Mouse (Mus musculus) embryo, embryonic 10.5 days (tissue): ENCODE results near the gene Ahdc1.

Source experiments
- DNase-seq: peaks from one replicate; pipeline ENCODE4 v3.0.0-alpha.2; 2015; ENCODE audit warnings: low spot score

The Ahdc1 gene

DNA sequence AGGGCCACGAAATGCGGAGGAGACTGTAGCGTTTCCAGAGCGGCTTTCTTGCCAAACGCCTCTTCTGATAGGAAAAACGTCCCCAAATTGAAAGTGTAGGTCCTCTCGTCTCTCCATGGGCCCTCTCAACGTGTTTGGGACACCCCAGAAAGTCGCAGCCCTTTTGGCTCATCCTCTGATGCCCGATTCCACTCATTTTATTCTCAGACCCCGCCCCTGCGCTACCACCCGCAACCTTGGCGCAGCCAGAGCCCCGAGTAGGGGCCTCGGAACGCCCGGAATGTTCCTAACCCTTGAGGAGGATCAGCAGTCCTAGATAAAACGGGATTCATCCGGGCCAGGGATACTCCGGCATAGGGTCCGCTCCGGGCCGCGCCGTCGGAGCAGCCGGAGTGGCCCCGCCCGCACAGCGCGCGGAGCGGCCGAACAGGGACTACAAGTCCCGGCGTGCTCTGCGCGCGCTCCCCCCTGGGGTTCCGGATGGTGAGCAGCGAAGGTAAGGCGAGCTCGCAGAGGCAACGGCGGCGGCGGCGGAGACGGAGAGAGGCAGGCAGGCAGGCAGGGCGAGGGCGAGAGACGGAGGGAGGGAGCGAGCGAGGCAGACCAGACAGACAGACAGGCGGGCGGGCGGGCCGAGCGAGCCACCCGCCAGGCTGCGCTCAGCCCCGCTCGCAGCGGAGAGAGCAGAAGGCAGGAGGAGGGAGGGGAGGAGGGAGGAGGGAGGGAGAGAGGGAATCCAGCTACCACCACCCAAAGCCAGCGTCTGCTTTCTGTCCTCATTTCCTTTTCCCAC lies at the start of gene Ahdc1:
Ahdc1 (plus strand) TSS at position 233 of the 793 bp plus-strand sequence.
- peak; percentile 93 for DNase-seq

DNA sequence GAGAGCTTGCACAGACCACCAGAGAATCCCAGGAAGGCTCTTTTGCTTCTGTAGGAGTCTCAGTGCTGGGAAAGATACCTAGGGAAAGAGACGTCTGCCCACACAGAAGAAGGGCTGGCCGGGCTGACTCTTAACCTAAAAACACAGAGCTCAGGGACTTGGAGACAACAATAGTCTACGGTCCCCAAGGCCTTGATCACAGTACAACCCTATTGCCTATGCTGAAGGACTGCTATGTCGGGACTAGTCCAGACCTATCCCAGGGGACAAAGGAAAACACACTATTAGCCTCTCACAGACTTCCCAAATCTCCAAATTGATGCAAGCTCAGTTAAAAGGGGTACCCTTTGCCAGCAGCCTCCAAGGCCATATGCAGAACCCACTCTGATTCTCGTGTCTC lies 49.2 kb upstream of the Ahdc1 start:
- no peak for DNase-seq

DNA sequence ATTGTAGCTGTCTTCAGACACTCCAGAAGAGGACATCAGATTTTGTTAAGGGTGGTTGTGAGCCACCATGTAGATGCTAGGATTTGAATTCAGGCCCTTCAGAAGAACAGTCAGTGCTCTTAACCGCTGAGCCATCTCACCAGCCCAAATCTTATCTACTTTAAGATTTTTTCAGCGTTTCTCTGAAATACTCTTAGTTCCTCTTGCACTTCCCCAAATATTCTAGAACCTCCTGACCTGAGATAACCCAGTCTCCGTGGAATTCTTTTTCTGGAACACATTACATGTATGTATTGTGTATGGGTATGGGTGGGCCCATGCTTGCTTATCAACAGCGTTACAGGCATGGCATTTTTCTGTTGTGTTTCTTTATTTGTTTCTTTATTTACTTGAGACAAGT lies 48.4 kb upstream of the Ahdc1 start:
- no peak for DNase-seq

DNA sequence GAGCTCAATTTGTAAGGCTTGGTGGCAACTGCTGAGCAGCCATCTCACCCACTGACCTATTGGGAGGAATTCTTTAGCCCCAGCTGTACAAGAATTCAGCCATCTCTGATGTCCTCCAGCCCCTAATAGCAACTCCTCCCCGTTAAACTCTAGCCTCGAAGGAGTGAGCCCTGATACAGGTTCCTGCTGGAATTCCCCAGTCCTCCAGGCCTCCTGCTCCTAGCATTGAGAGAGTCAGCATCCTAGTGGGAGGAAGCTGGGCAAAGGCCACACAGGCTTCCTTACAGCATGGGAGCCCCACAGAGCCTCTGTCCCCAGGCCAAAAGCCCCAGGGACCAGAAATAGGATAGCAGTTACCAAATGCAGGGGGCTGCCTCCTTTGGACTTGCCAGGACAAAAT lies 47.6 kb upstream of the Ahdc1 start:
- no peak for DNase-seq

DNA sequence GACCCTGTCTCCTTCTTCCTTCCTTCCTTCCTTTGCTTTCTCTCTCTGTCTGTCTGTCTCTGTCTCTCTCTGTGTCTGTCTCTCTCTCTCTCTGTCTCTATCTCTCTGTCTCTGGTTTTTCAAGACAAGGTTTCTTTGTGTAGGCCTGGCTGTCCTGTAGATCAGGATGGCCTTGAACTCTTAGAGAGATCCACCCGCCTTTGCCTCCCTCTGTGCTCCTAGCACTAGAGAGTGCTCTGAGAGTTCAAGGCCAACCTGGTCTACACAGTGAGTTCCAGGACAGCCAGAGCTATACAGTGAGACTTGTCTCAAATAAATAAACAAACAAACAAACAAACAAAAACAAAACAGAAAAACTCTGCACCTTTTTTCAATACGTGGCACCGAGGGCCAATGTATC lies 47.0 kb upstream of the Ahdc1 start:
- DNase-seq, result no peak

DNA sequence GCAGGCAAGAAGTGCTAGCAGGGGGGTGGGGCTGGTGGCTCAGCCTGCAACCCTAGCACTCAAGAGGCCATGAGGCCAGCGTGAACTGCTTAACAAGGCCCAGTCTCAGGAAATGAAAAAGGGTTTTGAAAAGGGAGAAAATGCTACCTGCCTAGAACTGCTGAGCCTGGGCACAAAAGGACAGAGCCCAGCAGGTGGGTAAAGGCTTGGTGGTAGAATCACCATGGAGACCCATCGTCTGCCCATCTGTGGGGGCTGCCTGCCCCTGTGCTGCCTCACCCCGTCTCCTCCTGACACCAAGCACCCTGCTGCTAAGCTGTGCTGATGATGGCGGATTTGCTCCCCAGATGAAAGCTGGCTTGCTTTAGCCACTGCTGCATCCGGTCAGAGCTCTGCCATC lies 46.6 kb upstream of the Ahdc1 start:
- no peak for DNase-seq

DNA sequence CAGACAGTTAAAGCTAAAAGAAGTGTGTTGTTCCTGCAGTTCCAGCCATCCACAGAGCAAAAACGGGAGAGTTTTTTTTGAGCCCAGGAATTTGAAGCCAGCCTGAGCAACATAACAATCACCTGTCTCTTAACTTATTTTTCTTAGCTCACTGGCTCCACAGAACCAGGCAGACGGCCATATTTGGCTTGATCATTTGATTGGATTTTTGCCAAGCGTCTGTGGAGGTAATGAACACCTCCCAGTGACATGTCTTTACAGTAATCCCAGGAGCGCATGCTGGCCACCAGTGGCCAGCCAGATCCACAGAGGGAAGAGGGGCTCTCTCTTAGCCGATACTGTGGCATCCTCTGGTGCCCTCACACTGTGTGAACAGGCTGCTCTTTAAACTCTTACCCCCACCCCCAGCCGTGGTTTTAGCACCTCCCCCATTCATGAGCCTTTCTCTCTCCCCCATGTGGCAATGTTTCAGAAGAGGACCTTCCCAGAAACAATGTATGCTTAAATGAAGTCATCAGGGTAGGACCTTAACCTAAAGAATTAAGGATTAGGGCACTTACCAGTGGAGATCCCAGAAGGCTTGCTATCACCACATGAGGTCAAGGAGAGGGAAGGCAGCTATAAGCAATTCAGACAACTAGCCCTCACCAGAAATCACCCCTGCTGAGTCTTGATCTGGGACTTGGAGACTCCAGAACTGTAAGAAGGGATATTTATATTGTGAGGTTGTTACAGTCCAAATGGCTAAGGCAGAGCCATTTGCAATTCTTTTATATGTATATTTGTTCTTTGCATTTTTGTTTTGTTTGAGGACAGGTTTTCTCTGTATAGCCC lies 42.7 kb upstream of the Ahdc1 start:
- DNase-seq, result no peak

DNA sequence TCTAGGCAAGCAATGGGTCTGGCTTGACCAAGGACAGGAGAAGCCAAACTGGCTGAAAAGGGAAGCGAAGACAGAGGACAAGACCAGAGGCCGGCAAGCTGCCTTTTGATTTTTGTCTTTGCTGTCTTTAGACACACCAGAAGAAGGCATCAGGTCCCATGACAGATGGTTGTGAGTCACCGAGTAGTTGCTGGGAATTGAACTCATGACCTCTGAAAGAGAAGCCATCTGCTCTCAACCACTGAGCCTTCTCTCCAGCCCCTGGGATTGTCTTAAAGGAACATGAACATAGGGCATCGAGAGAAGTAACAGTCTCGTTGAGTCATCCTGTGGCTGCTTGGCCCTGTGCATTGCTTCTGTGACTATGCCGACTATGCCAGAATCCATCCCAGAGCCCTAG lies 39.5 kb upstream of the Ahdc1 start:
- DNase-seq, result no peak

DNA sequence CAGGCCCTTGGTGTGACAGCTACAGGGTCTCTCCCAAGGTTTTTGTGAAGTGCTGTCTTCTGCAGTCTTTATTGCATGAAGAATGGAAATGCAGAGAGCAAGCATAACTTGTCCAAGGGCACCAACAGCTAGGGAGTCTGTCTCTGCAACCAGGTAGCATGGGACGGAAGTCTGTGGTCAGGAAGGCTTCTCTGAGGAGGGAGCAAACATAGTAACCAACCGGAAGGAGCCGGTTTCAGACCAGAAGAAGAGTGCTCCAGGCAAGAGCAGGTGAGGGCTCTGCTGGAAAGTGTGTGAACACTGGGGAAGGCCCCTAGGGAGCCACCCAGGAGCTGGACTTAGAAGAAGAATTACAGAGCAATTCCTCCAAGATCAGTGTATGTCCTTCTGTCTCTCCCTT lies 39.0 kb upstream of the Ahdc1 start:
- DNase-seq, result no peak

DNA sequence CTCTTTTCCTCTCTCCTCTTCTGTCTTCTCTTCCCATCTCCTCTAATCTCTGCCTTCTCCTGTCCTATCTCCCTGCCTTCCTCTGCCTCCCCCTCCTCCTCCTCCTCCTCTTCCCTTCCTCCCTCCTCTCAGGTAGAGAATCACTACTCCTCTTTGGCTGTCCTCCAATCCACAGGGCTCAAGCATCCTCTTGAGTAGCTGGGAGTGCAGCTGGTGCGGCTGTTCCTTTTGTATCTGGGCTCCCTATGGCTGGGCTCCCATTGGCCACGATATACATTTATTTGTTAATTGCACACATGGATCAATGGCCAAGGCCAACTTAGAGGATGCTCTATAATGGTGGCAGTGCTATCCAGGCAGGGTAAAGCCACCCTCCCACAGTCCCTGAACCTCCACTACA lies 38.5 kb upstream of the Ahdc1 start:
- DNase-seq, result no peak

DNA sequence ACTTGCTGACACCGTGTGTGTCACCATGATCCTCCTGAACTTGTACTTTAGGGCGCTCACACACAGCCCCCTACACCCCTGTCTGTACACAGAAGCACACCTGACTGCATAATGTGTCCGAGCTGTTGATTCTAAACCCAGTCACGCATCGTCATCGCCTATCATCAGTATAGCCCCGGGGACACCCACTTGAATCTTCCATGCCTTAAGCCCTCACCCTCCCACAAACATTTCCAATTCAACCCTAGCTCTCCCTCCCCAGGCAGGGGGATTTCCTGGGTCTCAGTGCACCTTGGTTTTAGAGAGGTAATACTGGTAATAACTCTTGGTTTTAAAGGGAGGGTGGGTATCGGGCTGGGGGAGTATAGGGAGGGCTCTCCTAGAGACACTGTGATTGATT lies 37.9 kb upstream of the Ahdc1 start:
- no peak for DNase-seq

DNA sequence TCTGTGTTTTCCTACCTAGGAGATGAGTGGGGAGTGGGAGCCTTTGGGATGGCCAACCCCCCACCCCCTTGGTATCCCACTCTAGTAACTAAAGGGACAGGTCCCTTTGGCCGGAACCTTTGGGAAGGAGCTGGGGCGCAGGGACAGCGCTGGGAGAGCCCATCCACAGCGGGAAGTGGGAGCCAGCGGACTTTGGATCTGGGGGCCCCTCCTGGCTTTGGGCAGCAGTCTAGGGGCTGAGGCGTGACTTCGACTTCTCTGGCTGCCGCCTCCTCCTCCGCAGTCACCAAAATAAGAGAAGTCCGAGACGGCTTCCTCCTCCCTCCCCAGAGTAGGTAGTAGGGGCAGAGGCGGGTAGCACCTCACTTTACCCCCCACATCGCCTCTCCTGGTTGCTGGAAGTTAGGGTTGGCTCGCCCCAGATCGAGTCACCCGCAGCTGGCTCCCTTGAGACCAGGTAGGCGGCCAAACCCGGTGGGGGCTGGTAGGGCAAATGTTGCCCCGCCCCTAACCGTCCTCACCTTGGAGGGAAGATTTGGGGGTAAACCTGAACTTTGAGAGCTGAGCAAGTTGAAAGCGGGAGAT lies 37.2 kb upstream of the Ahdc1 start, which contains the start of gene Fgr:
Fgr (plus strand) TSS at position 282 of the 585 bp plus-strand sequence.
- DNase-seq, result no peak

DNA sequence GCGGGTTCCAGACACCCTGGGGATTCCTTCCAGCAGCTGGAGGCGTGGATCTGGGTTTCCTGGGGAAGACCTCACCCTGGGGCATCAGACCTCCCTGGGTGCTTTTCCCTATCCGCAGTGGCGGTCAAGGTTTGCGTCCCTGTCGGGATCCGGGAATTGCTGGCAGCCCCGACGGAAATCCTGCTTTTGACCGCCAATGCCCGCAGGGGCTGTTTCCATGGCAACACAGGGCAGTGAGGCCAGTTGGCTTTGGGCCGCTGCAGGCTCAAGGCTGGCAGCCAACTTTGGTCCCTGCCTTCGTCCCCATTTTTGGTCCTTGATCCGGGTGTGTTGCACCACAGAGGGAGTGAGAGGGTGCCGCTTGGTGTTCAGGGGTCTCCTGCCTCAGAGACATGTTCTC lies 36.2 kb upstream of the Ahdc1 start:
- peak; percentile 88 for DNase-seq

DNA sequence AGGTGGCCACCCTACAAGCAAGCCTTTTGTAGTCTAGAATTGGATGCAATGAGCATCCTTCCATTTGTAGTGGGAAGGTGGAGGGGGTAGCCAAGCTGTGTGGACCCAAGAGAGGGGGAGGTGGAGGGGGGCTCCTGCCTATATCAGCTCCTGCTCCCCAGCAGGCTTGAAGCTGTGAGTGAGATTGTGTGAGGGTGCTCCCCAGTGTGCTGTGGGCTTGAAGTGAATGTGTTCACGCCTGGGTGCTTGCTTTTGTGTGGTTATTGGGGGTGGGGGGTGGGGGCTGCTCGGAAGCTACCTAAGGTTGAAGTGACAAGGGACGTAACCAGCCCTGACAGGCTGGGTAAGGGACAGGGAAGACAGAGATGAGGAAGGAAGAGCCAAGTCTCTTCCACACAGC lies 35.3 kb upstream of the Ahdc1 start:
- no peak for DNase-seq

DNA sequence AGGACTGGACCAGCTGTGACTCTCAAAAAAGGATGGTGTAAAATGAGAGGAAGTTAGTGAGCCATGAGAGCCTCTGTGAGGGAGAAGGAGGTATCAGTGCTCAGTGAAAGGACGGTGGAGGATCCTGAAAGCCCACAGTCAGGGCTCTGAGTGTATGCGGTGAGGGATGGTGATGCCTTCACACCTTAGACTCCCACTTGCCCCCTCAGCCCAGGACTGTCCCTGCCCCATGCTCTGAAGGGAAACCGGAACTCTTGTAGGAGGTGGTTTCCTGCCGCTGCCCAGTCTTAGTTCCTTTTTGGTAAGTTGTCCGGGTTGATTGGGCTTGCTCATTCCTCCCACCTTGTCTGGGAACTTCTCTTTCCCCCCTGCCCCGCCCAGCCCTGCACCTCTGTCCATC lies 34.3 kb upstream of the Ahdc1 start:
- DNase-seq, result no peak

DNA sequence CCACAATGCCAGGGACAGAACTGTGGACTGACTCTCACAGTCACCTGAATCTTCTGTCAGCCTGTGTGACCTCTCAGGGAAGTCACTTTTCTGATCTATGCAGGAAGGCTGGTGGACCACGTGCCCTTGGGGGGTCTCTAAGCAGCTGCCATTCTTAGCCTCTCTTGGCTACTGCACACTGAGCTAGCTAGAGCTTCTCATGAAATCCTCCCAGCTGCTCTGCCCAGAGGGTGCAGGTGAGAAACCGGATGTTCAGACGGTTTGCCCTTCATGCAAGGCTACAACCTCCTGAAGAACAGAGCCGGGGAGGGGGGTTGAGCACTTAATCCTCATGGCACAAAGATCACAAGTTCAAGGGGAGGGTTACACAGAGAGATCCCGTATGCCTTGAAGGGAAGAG lies 33.5 kb upstream of the Ahdc1 start:
- DNase-seq, result no peak

DNA sequence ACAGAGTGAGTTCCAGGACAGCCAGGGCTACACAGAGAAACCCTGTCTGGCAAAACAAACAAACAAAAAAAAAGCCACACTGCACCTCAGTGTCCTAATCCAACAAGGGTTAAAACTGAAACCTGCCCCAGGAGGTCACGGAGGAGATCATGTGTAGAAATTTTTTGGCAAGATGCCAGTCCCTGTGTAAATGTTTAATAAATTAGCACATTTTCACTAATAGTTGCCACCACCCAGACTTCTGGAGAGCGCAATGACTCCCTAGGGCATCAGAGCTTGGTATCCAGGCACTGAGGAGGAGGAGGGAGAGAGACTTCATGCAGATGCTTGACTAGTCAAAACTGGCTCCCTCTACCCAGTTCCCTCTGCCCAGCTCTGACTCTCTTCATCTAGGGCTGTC lies 31.9 kb upstream of the Ahdc1 start:
- DNase-seq, result no peak

DNA sequence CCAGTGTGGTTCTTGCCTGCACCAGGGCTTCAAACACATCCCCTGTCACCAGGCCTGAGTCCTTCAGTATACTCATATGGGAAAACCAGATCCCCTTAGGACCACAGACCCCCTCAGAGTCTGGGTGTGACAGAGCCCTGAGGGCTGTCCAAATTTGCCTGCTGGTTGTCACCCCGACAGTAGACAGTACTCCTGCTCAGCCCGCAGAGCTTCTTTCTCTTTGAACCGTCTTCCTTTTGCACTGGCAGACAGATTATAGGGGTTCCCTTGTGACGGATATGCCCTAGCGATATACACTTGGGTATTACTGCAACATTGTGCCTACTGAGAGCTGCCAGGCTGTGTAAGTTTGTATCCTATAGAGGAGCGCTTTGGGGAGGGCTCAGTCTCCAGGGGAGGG lies 29.4 kb upstream of the Ahdc1 start:
- DNase-seq, result no peak

DNA sequence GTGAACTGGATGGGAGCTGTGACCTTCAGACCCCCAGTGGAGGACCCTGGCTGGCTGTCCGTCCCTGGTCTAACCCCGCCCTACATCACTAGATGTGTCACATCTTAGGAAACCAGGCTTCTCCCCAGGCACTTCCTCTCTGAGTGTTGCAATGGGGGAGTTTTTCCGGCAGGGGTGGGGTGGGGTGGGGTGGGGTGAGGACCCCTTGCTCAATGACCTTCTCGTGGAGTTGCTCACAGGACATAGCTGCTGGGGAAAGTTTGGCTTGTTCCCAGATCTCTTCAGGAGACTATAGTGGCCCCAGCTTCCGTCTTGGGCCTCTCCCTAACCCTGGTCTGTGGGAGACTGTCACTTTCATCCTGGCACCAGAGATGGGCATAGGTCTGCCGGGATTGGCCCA lies 28.1 kb upstream of the Ahdc1 start:
- no peak for DNase-seq

DNA sequence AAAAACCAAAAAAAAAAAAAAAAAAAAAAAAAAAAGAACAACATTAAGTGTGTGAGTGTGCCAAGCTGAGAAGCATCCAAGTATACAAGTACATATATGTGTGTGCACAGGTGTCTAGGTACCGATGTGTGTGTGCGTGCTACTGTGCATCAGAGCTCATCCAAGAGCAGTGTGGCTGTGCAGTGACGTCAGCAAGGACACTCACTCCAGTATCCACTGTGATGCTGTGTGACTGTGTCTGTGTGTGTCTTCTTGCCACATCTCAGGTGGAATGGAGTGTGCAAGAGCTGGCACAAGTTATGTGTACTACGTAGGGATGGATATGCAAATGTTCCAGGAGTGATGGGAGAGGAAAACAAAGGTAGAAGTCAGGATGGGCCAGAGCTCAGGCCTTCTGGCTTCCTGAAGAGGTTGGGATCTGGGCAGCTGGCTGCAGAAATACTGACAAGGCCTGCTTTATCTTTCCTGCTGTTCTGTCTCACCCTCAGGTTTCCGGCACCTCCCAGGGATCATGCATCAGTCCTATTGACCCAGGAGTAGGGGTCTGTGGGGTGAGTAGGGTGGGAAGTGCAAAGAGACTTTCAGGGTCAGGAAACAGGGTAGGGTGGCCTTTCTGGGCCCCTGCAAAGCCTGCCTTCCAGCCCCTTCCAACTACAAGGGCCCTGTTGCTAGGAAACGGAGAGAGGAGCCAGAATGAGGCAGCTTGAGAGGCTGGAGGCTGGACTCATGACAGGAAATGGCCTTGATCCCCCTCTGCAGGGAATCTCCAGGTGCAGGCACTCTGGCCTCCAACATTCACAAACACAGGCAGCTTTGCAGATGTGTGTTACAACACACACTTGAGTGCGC lies 27.2 kb upstream of the Ahdc1 start:
- DNase-seq, result peak; percentile 90

DNA sequence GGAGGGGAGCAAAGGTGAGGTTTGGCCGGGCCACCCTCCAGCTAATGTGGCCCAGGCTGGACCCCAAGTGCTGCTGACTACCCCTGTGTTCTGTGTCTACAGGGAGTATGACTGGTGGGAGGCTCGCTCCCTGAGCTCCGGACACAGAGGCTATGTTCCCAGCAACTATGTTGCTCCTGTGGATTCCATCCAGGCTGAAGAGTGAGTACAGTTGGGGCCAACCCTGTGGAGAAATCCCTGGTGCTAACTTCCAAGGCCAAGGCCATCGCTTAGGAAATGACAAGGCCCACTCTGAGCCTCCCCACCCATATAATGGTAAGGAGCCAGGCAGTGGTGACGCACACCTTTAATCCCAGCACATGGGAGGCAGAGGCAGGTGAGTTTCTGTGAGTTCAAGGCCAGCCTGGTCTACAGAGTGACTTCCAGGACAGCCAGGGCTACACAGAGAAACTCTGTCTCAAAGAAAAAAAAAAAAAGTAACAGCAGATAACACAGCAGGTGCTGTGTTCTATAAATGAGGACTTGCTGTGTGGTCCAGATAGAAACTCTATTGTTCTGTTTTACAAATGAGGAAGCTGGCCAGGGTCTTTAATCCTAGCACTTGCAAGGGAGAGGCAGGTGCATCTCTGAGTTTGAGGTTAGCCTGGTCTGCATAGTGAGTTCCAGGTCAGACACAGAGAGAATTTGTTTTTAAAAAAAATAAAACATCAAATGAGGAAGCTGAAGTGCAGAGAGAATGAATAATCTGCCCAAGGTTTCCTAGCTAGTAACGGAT lies 22.3 kb upstream of the Ahdc1 start:
- no peak for DNase-seq
